Mouse (Mus musculus): Measurements from ENCODE around the gene Col24a1.
A peak's percentile ranks its signal among the peaks of the same experiment; 100 is the strongest.

Gene Col24a1

DNA sequence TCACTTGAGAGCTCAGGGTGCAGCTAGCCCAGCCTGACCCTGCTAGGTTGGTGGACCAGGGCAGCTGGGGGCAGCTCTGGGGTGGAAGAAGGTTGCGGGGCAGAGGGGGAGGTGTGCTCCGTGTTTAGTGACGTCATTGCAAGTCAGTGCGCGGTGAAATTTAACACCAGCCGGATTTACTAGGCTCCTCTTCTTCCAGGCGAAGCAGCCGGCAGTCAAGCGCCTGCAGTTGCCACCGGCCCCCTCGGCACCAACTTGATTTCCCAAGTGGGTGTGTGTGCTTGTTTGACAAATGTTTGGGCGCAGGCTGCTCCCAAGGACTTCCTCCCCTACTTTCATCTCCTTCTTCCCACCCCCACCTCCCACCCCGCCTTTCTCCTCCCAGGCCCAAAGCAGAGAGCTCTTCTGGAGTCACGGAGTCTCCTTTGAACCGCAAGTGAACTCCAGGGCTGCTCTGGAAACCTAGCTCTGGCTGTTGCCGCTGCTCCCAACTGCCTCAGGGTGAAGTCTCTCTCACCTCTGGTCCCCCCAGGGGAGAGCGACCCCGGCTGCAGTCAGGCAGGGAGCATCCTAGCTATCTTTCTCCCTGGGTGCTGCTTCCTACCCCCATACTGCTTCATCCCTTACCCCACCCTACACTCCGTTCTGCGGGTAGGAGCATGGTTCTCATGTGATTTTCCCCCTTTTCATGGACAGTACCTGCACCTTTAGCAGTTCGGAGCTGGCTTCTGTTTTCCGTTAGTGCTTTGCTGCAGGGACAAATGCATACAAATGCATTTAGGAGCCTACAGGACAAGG lies at the start of gene Col24a1:
TSS of gene Col24a1 (plus strand) at position 136 of the 798 bp plus-strand sequence.
- no peak for DNase-seq (ENCODE audit: low spot score in 2 of 2)

DNA sequence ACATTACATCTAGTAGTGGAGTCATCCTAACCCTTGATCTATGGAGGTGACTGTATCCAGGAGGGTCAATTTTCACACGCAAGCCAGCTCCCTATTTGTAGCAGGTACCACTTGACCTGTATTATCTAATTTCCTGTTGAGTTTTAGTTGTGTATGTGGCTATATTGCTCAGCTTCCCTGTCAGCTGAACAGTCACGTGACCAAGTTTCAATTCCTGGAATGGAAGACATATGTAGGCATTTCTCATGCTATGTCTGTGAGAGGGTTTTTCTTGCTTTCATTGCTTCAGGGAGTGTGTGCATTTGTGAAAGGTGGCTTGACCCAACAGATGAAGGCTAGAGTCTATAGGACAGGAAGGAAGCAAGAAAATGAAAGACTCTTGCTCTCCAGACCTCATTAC lies 44.2 kb upstream of the Col24a1 start:
- DNase-seq (ENCODE audit: low spot score in 2 of 2), result no peak

DNA sequence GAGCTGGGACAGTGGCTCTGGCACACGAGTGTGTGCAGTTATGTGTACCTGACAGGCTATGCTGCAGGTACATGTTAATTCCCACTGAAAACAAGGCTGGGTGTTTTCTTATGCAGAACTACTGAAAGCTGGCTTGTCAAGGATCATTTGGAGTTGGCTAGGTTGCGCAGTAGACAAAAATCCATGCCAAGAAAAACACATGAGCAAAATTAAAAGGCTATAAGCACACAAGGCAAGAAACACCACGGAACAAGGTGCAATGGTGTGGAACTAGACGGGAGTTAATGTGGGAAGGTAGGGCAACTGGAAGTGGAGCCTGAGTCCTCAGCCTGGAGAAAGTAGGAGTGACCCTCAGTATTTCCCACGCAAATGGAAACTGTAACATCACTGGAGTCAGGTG lies 39.2 kb upstream of the Col24a1 start:
- no peak for DNase-seq (ENCODE audit: low spot score in 2 of 2)

DNA sequence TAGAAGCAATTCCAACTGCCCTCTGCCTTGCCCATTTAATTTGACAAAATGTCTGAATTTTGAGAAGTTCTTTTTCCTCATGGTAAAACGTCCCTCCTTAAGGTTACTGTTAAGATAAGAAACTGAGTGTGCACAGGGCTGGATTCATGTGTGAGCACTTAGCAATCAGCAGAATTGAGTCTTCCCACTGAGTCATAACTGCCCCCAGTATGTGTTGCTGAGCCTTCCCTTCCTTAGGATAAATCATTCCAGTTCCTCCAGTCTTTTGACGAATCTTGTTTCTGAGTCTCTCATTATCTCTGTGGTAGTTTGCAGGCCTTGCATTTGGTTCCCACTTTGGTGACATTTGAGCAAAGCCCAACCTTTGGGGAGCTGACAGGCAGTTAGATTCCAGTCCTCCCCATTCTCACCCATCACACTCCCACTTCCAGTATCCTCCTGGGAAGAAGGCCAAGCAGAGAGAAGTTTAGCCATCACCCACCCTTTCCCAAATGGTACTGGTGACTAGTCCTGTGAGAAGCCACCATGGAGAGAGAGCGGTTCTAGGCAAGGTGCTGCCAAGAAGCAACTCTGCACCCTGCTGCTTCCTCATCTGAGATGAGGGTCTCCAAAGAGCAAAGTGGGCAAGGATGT lies 37.4 kb upstream of the Col24a1 start:
- DNase-seq (ENCODE audit: low spot score in 2 of 2), result no peak

DNA sequence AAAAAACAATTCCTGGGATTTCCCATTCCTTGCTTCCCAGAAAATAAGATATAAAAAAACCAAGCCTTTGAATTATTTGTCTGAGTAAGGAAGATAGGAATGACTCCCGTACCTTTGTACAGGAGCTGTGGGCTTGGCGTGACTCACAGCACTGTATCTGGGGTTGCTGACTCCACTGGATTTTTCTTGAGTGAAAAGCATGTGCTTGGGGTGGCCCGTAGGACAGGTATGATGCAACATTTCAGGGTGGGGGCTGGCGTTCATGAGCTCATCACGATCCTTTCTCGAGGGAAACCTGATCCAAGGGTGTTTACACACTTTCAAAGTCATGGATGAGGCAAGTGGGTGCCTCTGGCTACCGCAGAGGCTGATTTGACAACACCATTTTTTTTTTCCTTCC lies 35.6 kb upstream of the Col24a1 start:
- DNase-seq (ENCODE audit: low spot score in 2 of 2), result no peak

DNA sequence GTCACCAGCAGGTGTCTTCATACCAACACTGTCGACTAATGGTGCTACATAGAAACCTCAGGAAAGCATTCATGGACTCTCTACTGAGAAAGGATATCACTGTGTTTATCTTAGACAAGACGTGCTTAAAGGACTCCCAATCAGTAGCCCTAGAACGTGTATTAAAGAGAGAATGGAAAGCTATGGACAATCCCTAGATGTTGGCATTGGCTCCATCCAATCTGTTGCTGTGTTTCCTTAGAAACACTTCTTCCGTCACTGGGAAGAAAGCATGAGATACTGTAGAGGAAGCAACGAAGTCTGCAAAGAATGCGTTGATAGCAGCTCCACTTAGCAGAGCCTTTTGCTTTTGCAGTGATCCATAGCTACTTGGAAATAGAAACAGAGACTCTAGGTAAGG lies 32.6 kb upstream of the Col24a1 start:
- no peak for DNase-seq (ENCODE audit: low spot score in 2 of 2)

DNA sequence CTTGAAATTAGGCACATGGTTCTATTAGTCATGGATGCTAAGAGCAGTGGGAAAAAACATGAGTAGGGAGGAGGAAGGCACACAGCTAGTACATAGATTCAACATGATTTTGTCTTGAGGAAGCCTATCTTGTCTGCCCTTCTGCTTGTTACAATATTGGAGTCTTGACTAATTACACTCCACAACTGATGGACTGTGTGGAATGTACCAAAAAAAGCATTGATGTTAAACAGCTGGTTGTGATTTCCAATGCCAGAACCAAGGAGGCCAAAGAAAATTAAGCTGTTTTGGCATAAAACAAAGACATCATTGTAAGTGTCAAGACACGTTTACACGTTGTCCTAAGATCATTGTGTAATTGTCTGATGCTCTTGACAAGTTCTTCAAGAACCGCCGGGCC lies 29.1 kb upstream of the Col24a1 start:
- no peak for DNase-seq (ENCODE audit: low spot score in 2 of 2)

DNA sequence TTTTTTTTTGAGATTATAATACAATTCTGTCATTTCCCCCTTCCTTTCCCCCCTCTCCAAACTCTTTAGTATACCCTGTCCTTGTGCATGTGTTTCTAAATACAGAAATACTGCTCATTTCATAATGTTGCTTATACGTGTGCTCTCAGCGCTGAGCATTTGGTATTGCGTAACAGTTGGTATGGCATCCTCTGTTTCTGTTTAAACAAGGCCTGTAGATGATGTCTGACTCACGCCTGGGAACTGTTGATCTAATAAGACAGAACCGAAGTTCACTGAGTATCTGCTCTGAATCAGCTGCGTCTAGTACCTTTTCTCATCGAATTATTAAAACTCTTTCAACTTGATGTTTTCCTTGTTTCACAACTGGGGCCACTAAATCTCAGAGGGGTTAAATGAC lies 24.2 kb upstream of the Col24a1 start:
- no peak for DNase-seq (ENCODE audit: low spot score in 2 of 2)

DNA sequence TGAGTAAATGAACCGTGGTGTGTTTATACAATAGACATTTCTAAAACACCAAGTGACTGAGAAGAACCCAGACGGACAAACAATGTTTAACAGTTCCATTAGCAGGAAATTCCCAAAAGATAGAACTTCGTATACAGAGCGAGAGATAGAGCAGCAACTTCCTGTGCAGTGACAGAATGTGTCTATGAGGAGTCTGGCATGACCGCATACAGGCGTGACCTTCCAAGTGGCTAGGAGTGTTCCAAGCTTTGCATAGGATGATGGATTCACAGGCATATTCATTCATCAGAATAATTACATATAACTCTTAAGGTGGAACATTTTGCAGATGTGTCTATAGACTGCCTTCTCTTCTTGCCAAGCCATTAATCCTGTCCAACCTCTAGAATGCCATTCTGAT lies 18.1 kb upstream of the Col24a1 start:
- no peak for DNase-seq (ENCODE audit: low spot score in 2 of 2)

DNA sequence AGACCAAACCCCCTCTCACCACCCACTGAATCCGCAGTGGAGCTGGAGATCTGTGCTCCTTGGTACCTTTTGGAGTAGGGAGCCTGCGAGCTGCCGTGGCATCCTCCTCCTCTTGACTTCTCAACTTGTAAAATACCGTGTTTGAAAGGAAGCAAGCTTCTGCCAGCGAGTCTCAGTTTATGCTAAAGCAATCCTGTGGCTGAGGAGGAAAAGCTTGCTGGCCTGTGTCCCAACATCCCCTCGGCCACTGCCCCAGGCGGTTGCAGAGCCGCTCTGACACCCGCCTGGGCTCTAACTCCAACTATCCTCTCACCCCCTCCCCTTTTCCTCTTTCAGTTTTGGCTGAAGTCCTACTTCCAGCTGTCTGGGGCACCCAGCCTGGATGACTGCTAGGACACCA lies 935 bp downstream of the Col24a1 start:
- peak in 1 of 2 experiments; percentile 3 for DNase-seq (ENCODE audit: low spot score in 2 of 2)

DNA sequence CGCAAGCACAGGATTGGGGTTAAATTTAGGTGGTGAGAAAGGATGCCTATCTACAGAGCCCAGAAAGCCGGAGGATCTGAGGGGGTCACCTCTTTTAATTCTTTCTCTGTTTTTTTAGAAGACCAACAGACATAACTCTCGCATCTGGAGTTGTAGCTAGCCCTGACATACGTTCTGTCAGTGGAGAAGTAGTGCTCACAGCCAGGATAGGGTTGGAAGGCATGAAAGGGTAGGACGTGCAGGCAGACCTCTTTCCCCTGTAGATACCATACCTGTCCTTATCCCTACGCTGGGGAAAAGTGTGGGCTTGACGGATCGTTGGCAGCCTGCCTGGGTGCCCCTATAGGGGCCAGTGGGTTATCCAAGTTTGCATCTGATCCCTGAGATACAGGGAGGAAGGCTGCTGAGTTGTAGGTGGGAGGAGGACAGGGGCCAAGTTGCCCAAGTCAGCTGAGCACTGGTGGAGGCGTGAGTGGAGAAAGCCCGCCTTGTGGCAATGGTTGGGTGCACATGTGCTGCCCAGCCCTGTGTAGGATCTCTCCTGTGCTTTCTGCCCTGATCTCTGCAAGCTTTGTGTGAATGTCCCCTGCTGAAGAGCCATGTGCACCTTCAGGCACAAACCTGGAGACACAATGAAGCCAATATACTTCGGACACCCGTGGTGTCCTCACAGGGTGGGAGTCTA lies 1.5 kb downstream of the Col24a1 start:
- DNase-seq (ENCODE audit: low spot score in 2 of 2), result no peak

DNA sequence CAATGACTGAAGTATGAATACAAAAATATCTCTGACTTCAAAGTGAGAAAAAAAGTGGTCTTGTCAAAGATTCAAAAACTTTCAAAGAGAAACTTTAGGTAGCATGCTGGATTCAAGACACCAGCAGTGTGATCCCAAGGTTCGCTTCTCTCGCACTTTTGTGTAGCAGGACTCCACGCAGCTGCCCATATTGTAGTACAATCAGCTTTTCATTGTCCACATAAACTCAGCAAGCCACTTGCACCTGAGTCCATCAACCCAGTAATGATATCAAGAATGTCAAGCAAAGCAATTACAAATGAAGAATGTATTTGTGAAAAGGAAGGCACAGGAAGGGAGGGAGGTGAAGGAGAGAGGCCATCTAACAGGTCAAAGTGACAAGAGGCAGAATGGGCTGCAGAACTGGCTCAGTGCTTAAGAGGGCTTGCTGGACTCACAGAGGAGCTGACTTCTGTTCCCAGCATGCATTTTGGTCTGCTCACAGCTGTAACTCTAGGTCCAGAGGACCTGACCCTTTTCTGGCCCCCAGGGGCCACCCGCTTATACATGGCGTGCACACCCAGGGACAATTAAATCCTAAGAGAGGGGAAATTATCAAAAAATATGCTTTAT lies 7.8 kb downstream of the Col24a1 start:
- no peak for DNase-seq (ENCODE audit: low spot score in 2 of 2)

DNA sequence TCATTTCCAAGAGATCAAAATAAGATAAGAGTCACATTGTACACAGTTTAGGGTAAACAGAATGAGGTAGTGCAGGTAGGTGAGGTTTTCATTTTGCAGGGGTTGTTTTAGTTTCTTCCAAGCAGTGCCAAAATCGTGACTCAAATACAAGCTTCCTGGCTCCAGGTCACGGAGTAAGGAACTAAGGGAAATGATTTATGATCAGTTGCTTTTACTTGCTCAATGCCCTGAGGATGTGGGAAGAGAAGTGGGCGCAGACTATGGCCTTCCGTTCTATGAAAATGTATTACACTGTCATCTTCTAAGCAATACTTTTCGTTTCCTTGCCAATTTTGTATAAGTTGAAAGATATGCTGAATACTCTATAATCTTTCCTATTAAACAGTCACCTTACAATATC lies 13.0 kb downstream of the Col24a1 start:
- DNase-seq (ENCODE audit: low spot score in 2 of 2), result no peak

DNA sequence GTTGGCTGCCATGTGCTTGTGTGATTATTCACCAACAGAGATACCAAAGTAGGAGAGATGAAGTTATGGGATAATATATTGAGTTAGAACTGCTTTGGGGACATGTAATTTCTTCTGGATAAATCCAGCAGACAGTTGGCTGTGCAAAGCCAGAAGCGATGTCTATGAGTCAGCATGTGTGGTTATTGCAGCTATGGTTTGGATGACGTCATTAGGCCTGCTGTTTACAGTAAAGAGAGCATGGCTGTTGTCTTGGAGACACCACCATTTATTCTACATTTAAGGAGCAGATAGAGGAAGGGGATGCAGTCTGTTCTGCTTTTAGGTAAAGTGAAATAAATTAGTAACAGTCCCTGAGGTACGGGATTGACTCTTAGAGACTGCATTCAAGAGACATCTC lies 14.9 kb downstream of the Col24a1 start:
- no peak for DNase-seq (ENCODE audit: low spot score in 2 of 2)

DNA sequence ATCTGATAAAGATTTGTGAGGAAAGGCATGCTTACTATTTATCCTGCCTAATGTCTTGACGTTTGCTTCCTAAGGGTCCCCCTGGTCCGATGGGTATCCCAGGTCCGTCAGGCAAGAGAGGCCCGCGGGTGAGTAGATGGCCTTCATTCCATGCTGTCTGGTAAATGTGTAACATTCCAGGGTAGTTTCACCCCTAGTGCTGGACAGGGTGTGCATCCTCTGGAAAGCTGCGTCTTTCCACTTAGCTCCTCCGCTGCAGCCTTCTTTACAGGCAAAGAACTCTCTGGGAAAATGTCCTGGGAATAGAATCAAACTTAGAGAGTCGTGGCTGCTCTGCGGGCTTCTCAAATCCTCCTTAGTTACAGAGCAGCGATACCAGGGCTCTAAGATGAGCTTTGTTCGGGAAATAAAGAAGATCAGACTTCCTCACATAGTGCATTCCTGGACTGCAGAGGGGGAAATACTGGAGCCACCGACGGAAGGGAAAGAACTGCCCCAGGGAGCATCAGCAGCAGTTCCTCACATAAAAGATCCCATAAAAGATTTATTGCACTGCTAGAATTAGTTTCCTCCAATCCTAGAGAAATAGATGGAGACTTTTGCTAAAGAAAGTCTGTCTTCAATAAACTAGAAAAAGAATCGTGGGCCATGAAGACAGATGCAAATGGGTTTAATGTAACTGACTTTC lies 28.5 kb downstream of the Col24a1 start:
- no peak for DNase-seq (ENCODE audit: low spot score in 2 of 2)

DNA sequence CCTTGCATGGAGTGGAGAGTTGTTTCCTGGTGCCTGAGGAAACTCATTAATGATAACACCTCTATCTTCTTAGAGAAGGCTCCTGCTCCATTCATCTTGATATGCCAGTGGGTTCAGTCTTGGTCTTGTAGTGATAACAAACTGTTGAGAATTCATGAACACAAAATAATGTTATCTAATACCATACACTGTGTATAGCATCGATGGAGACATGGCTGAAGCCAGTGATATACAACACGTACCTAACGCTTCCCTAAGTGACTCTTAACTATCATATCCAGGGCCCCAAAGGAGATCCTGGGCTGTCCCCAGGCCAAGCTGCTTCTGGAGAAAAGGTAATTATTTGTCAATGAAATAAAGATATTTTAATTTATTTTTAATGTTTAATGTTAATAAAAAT lies 33.1 kb downstream of the Col24a1 start:
- DNase-seq (ENCODE audit: low spot score in 2 of 2), result no peak

DNA sequence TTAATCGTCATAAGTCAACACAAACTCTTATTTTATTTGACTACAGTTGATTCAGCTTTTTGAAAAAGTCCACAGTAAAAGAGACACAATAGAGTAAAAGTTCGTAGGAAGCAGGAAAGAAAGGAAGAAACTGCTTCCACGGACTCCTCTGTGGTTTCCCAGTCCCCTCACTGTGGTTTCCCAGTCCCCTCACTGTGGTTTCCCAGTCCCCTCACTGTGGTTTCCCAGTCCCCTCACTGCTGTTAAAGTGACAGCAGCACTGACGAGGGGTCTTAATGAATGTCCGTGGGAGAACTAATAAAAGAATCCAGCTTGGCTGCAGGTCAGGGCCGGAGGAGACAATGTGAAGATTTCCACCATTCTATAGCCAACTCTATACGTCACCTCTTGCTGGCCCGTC lies 39.4 kb downstream of the Col24a1 start:
- DNase-seq (ENCODE audit: low spot score in 2 of 2), result no peak

DNA sequence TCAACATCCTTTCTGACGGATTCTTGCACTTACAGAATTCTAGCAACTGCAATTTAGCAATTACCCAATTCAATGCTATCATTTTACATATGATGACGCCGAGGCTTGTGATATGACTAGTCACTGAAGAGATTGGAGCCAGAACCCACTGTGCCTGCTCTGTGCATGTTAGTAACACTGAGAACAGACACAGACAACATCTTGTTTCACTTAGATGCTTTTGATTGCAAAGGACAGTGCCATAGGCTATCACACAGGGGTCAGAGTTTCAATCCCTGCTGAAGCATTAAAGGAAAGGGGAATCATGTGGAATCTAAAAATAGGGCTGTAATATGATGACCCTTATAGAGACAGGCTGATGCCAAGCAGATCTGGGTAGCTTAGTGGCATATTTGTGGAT lies 41.8 kb downstream of the Col24a1 start:
- DNase-seq (ENCODE audit: low spot score in 2 of 2), result no peak

DNA sequence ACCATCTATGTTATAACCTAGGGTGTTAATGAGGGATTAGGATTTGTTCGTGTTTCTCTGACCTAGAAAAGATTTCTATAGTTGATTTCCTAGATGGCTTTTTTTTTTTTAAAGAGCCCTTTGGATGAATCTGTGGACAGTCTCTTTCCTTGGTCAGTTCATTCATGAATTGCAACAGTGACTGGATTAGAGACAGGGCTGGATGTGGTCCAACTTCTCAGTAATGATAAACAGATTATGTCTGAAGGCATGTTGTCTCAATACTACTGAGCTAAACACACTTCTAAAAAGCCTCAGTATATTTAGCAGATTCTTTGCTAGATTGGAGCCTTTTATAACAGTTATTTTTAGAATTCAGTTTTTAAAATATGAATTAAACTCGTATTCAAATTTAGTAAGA lies 44.9 kb downstream of the Col24a1 start:
- DNase-seq (ENCODE audit: low spot score in 2 of 2), result no peak

DNA sequence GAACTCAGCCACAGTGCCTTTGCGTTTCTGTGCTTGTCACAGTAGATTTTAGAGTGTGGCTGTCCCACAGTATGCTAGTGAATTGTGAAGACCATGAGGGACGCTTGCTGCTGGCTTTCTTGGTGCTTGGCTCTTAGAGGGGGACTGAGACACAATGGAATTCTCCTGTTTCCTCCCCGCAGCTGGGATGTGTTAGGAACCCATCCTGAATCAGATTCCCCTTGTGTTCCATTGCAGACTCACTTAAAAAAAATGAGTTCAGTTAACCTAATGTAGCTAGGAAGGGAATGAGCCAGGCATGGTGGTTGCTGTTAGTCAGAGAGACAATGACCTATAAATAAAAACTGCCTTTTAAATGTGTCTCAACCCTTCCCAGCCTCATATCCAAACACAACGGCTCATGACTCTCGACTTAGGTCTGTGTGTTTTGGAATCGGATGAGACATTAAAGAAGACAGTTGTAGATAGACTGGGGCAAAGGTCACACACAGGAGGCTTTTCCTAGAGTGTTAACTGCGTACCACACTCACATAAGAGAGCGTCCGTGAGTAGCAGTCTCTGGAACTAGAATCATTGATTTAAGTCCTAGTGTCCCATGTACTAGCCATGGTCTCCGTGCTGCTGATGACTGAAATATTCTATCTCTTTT lies 47.7 kb downstream of the Col24a1 start:
- DNase-seq (ENCODE audit: low spot score in 2 of 2), result no peak

DNA sequence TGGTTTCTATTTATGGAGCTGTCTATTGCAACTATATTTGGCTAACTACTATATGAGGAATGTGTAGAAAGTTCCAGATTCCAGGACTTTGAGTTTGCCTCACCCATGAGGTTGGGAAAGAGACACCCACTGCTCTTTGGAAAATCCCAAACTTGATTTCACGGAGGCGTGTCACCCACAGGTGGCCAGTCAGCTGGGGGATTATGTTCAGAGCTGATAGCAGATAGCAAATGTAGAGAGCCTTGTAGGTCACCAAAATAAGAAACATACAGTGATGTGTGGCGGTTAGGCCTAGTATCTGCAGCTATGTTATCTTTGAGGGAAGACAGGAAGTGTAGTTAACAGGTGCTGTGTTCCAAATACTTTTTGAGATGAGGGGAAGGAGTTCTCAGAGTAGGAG lies 56.4 kb downstream of the Col24a1 start:
- DNase-seq (ENCODE audit: low spot score in 2 of 2), result no peak

DNA sequence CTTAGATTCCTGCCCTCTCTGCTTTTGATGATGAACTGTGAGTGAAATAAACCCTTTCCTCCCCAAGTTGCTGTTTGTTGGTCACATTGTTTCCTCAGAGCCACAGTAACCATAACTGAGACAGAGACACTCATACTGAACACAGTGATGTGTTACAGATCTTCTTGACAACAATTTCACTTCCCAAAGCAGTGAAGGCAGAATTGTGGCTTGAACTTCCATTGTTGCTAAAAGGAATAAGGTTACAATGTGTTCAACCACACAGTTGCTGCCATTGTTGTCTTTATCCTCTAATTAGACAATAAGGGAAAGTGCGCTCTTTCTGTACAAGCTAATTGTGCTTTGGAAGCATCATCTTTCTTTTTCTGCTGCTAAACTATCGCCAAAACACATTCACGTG lies 61.7 kb downstream of the Col24a1 start:
- DNase-seq (ENCODE audit: low spot score in 2 of 2), result no peak

All from heart, adult 9 months (tissue).